Mouse (Mus musculus) adrenal gland, postnatal 14 days (tissue): ENCODE results near the gene Kpna3. TPM values are rescaled to one million over a fixed set of nuclear protein-coding genes. Genes with fewer than 3 reads are reported as not detected.

Experiments used
- DNase-seq: peaks from one replicate; pipeline ENCODE4 v3.0.0; 2021; ENCODE audit warnings: mixed read lengths
- total RNA-seq: library from RNA; stranded (reverse); gene quantifications from 2 replicates; pipeline ENCODE4 v1.2.3, GENCODE M21; 2021

Kpna3 gene
- total RNA-seq, 1 experiment from 2014 or later: 30.3 TPM

DNA sequence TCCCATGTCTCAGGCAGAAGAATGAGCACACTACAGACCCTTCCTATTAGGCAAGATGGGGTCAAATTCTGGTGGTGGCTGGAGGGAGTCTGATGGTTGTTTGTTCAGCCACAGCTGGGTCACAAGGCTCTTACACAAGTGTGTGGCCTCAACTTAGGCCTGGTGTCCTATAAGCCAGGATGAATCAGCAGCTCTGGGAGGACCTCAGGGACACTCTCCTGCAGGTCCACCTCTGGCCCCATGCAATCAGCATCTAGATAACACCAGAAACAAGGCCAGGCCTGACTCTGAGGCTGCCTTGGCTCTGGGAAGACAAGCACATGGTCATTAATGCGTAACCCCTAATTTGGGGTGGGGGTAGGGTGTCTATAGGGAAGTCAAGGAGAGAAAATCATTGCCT lies 118.9 kb downstream of the Kpna3 start:
- peak; percentile 66 for DNase-seq

DNA sequence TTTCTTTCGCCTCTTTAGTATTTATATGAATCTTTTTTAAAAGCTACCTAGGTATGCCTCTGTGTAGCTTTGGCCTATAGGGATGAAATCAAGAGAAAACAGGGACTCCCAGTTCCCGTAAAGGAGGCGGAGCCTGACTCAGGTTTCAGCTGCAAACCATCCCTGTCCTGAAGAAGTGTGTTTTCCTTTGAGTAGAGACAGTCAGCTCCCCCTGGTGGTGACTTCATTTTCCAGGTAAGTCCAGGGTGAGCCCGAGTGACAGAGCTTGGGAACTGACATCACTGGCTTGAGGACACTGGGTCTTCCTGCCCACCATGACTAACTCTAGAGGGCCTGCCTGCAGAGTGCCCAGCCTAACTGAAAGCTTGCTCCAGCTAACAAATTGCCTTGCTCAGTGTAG lies 122.8 kb downstream of the Kpna3 start:
- peak; percentile 66 for DNase-seq

Other genes with a start within 250 kb of the Kpna3 start
- gene Sgcg, start 181.4 kb downstream of the Kpna3 start, total RNA-seq: 4.5 and 5.1 TPM in 2 replicates
- gene Arl11, start 130.1 kb downstream of the Kpna3 start, total RNA-seq: 0.34 and 0.37 TPM in 2 replicates
- gene Ebpl, start 79.4 kb downstream of the Kpna3 start, total RNA-seq: 3.9 and 5.0 TPM in 2 replicates
- 17.8 and 17.9 TPM in 2 replicates for gene Spryd7, start 117.0 kb upstream of the Kpna3 start, total RNA-seq
- 7.6 and 7.7 TPM in 2 replicates for gene Trim13, start 158.4 kb upstream of the Kpna3 start, total RNA-seq
- gene Kcnrg, start 167.6 kb upstream of the Kpna3 start, total RNA-seq: 0.26 and 0.41 TPM in 2 replicates